Mouse (Mus musculus) ES-Bruce4 (cell line): ENCODE results near the gene Wnt7a.

Experiments
- CTCF ChIP-seq: IDR thresholded peaks from one replicate; pipeline ENCODE4 v1.8.1; 2011; ENCODE audit warnings: low read depth, low read length
- POLR2A ChIP-seq: IDR thresholded peaks from one replicate; pipeline ENCODE4 v1.8.1; 2011; ENCODE audit warnings: low read length; ENCODE audit not compliant: insufficient read depth

GRCm38 (mm10) chr6:91346071-91346905 lies 64.9 kb downstream of the Wnt7a start:
- no peak for TF ChIP-seq CTCF
- TF ChIP-seq POLR2A = no peak
